Mouse (Mus musculus) liver, embryonic 13.5 days (tissue): ENCODE data around the gene Pigf. TPM values are rescaled to one million over a fixed set of nuclear protein-coding genes. Genes with fewer than 3 reads are reported as not detected.
A peak's percentile ranks its signal among the peaks of the same experiment; 100 is the strongest.

Source experiments
- ATAC-seq: fragments of 200-750 bp; cut with Nextera tagmentation; 2 replicates; pipeline ENCODE4 v1.8.0; 2017; ENCODE audit warnings: low read depth, mild to moderate bottlenecking, moderate number of reproducible peaks, moderate library complexity
- DNase-seq: peaks from one replicate; pipeline ENCODE4 v3.0.0; 2022
- H3K27ac ChIP-seq: fragments of 300-500 bp; sonication (generic); 2 replicates; pipeline ENCODE4 v1.5.1; 2015; ENCODE audit warnings: moderate library complexity, mild to moderate bottlenecking, inconsistent platforms
- H3K27me3 ChIP-seq: fragments of 300-500 bp; sonication (generic); 2 replicates; pipeline ENCODE4 v1.6.1; 2015; ENCODE audit warnings: mild to moderate bottlenecking, inconsistent platforms
- H3K36me3 ChIP-seq: fragments of 300-500 bp; sonication (generic); 2 replicates; pipeline ENCODE4 v1.6.1; 2015; ENCODE audit warnings: mild to moderate bottlenecking, inconsistent platforms
- H3K4me1 ChIP-seq: fragments of 300-500 bp; sonication (generic); replicated peaks from 2 replicates; pipeline ENCODE4 v1.6.1; 2015; ENCODE audit warnings: inconsistent platforms
- H3K4me2 ChIP-seq: fragments of 300-500 bp; sonication (generic); 2 replicates; pipeline ENCODE4 v1.6.1; 2015; ENCODE audit warnings: inconsistent platforms, mild to moderate bottlenecking, moderate library complexity
- H3K4me3 ChIP-seq: fragments of 300-500 bp; sonication (generic); replicated peaks from 2 replicates; pipeline ENCODE4 v1.5.1; 2015; ENCODE audit warnings: mild to moderate bottlenecking, inconsistent platforms
- H3K9ac ChIP-seq: fragments of 300-500 bp; sonication (generic); 2 replicates; pipeline ENCODE4 v1.6.1; 2015; ENCODE audit warnings: mild to moderate bottlenecking, inconsistent platforms
- H3K9me3 ChIP-seq: fragments of 300-500 bp; sonication (generic); replicated peaks from 2 replicates; pipeline ENCODE4 v1.6.1; 2016; ENCODE audit warnings: inconsistent platforms
- WGBS: fragments of 180-500 bp; shearing (Covaris S2); methylation state at CpG from one replicate; pipeline ENCODE4 v1.1.7; 2015; ENCODE audit not compliant: insufficient replicate concordance; 5-methylcytosine and 5-hydroxymethylcytosine counted together
- polyA plus RNA-seq: library from polyadenylated mRNA; unstranded; fragments of >200 nt; fragmentation: Nextera tagmentation; extraction: Ambion mirVana; gene quantifications from 2 replicates; pipeline ENCODE4 v1.2.1, GENCODE M21; 2015

Gene Pigf
- polyA plus RNA-seq, 1 experiment from 2014 or later, result 17.2 TPM

DNA sequence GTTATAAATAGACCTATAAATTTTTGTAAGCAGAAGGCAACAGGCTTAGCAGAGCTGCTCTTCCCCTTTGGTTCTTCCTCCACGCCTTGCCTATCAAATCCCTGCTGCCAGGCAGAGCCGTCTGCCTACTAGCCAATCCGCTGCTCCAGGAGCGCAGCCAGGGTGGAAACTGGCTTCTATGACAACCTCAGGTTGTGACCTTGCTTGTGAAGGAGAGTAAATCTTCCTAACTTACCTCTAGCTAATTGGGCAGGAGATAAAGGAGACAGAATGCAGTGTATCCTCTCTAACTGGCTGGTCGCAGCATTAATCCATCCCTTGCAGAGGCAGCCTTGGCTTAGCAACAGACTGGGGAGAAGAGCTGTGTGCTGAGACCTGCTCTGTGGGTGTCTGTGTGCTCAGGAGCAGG lies 29.8 kb upstream of the Pigf start:
- Histone ChIP-seq H3K4me2 (no peak overlapping the region), H3K27me3 (no peaks in the 10 kb centered on the region), H3K4me3 (no peak overlapping the region), H3K27ac (no peak overlapping the region), H3K36me3 (no peaks in the 10 kb centered on the region), H3K9me3 (no peaks in the 10 kb centered on the region), H3K9ac (no peak overlapping the region), H3K4me1 (peaks cover 5% of the 10 kb centered on the region; the same call in 1 of the 2 replicates)
- DNase-seq (no peak), ATAC-seq (no peak)
- WGBS, result 33% methylated on average over 5 of the region's 5 CpGs

- Histone ChIP-seq H3K27me3 (no peaks in the 10 kb centered on the region), H3K9ac (no peak overlapping the region), H3K9me3 (no peaks in the 10 kb centered on the region), H3K4me3 (no peak overlapping the region), H3K4me2 (no peak overlapping the region), H3K4me1 (peaks cover 5% of the 10 kb centered on the region; the same call in 1 of the 2 replicates), H3K27ac (no peak overlapping the region), H3K36me3 (no peaks in the 10 kb centered on the region)
- 60% methylated on average over 5 of the region's 5 CpGs for WGBS
- ATAC-seq, result no peak
- DNase-seq, result no peak
Measured at GRCm38 (mm10) chr17:87053921-87054320, 28.7 kb upstream of the Pigf start.

GRCm38 (mm10) chr17:87052432-87052831 lies 27.2 kb upstream of the Pigf start:
- no peaks in the 10 kb centered on the region for H3K9me3 ChIP-seq
- no peak overlapping the region for H3K27ac ChIP-seq
- no peak overlapping the region for H3K4me3 ChIP-seq
- 51% methylated on average over 1 of the region's 1 CpGs for WGBS
- ATAC-seq (no peak), DNase-seq (no peak)
- H3K4me1 ChIP-seq, result peaks cover 5% of the 10 kb centered on the region; the same call in 1 of the 2 replicates
- no peaks in the 10 kb centered on the region for H3K27me3 ChIP-seq
- no peak overlapping the region for H3K9ac ChIP-seq
- no peak overlapping the region for H3K4me2 ChIP-seq
- H3K36me3 ChIP-seq, result no peaks in the 10 kb centered on the region

GRCm38 (mm10) chr17:87051652-87052051 lies 26.4 kb upstream of the Pigf start:
- Histone ChIP-seq H3K27me3 (no peaks in the 10 kb centered on the region), H3K4me1 (peaks cover 5% of the 10 kb centered on the region; the same call in 1 of the 2 replicates), H3K36me3 (no peaks in the 10 kb centered on the region), H3K4me3 (no peak overlapping the region), H3K9ac (no peak overlapping the region), H3K27ac (no peak overlapping the region), H3K9me3 (no peaks in the 10 kb centered on the region), H3K4me2 (no peak overlapping the region)
- DNase-seq (no peak), ATAC-seq (no peak)
- WGBS, result 77% methylated on average over 1 of the region's 1 CpGs

DNA sequence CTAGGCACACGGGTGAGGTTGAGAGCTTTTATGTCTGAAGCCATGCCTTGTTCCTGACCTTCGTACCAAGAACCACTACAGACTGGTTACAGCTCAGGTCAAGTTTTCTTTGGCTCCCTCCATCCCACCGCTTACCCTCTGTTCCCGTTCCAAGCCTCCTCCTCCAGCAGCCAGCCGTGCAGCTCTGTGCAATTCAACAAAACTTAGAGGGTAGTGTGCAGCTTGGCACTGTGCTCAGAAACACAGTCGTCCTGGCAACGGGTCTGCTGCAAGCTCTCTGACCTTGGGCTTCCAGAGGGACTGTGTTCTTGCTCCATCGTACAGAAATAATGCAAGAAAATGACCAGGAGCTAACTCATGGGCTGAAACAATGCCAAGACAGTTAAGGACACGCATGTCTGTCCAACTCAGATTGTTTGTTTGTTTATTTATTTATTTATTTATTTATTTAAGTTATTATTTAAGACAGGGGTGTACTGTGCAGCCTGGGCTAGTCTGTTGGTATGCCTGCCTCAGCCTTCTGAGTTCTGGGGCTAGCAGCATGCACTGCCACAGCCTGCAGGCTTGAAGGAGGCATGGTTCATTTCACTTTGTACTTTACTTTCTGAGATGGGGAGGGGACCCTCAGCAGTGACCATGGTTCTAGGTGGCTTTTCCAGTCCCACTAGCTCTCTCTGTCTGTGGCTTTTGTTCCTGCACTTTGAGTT lies 25.4 kb upstream of the Pigf start:
- Histone ChIP-seq H3K36me3 (no peaks in the 10 kb centered on the region), H3K27me3 (no peaks in the 10 kb centered on the region), H3K27ac (no peak overlapping the region), H3K4me3 (no peak overlapping the region), H3K4me2 (no peak overlapping the region), H3K9ac (no peak overlapping the region), H3K9me3 (no peaks in the 10 kb centered on the region), H3K4me1 (peaks cover 5% of the 10 kb centered on the region; the same call in 1 of the 2 replicates)
- DNase-seq, result no peak
- ATAC-seq, result no peak
- 60% methylated on average over 9 of the region's 9 CpGs for WGBS

GRCm38 (mm10) chr17:87049696-87050095 lies 24.5 kb upstream of the Pigf start:
- Histone ChIP-seq H3K27me3 (no peaks in the 10 kb centered on the region), H3K27ac (no peak overlapping the region), H3K9me3 (no peaks in the 10 kb centered on the region), H3K4me2 (no peak overlapping the region), H3K4me3 (no peak overlapping the region), H3K4me1 (no peaks in the 10 kb centered on the region), H3K36me3 (no peaks in the 10 kb centered on the region), H3K9ac (no peak overlapping the region)
- WGBS, result 53% methylated on average over 5 of the region's 5 CpGs
- ATAC-seq (no peak), DNase-seq (no peak)

DNA sequence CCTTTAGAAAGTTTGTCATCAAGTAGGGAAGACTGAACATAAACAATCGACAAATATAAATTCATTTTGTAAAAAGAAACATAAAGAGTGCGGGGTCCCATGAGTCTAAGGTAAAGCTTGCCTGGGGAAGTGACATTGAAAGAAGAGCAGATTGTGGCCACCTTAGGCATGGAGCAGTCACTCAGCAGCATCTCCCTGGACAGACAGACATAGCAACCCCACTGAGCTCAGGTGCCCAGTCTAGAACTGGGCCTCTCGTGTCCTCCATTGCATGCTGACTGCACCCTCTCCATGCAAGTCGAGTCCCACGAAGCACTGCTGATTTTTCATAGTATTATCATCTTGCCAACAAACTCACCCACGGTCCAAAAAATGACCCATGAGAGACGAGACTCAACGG lies 19.6 kb upstream of the Pigf start:
- WGBS, result 68% methylated on average over 8 of the region's 8 CpGs
- Histone ChIP-seq H3K27ac (no peak overlapping the region), H3K27me3 (no peaks in the 10 kb centered on the region; the same call in 1 of the 2 replicates), H3K9me3 (no peaks in the 10 kb centered on the region), H3K4me1 (no peaks in the 10 kb centered on the region), H3K4me3 (no peak overlapping the region), H3K9ac (no peak overlapping the region), H3K4me2 (no peak overlapping the region), H3K36me3 (no peaks in the 10 kb centered on the region)
- no peak for ATAC-seq
- DNase-seq, result no peak

GRCm38 (mm10) chr17:87044364-87044763 lies 19.2 kb upstream of the Pigf start:
- ATAC-seq (0 out of 2 replicates have a peak, but pooled peaks have one; percentile 45), DNase-seq (peak; percentile 67)
- H3K4me1 ChIP-seq, result no peaks in the 10 kb centered on the region
- no peaks in the 10 kb centered on the region; the same call in 1 of the 2 replicates for H3K27me3 ChIP-seq
- H3K36me3 ChIP-seq, result no peaks in the 10 kb centered on the region
- no peak overlapping the region for H3K4me3 ChIP-seq
- H3K9ac ChIP-seq, result no peak overlapping the region
- 3% methylated on average over 15 of the region's 15 CpGs for WGBS
- H3K9me3 ChIP-seq, result no peaks in the 10 kb centered on the region
- no peak overlapping the region for H3K27ac ChIP-seq
- H3K4me2 ChIP-seq, result no peak overlapping the region

- Histone ChIP-seq H3K4me1 (no peaks in the 10 kb centered on the region), H3K4me2 (no peak overlapping the region), H3K36me3 (no peaks in the 10 kb centered on the region), H3K9me3 (no peaks in the 10 kb centered on the region), H3K27me3 (no peaks in the 10 kb centered on the region; the same call in 1 of the 2 replicates), H3K4me3 (no peak overlapping the region), H3K9ac (no peak overlapping the region), H3K27ac (no peak overlapping the region)
- no peak for DNase-seq
- WGBS, result 75% methylated on average over 19 of the region's 19 CpGs
- no peak for ATAC-seq
Measured at GRCm38 (mm10) chr17:87041739-87042138, 16.5 kb upstream of the Pigf start.

DNA sequence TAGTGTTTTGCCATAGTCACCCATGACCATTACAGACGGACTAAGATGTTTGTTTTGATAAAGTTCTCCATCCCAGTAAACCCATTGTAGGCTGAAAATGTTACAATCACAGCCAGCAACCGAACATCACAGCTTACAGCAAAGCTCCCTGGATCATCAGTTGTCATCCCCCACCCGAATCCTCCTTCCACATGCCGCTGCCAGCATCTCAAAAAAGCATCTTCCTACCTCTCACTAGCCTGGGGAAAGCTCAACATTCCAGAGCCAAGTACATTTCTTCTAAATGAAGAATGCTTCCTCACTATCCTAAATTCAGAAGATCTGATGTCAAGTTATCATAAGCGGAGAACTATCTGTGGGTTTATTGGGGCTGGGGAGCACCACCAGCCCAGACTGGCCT lies 13.3 kb upstream of the Pigf start:
- 69% methylated on average over 5 of the region's 5 CpGs for WGBS
- H3K4me3 ChIP-seq, result no peak overlapping the region
- H3K9ac ChIP-seq, result no peak overlapping the region
- H3K27me3 ChIP-seq, result no peaks in the 10 kb centered on the region; the same call in 1 of the 2 replicates
- no peak overlapping the region for H3K4me2 ChIP-seq
- no peak for DNase-seq
- no peak for ATAC-seq
- no peaks in the 10 kb centered on the region for H3K9me3 ChIP-seq
- peaks cover 15% of the 10 kb centered on the region for H3K36me3 ChIP-seq
- H3K27ac ChIP-seq, result no peak overlapping the region
- H3K4me1 ChIP-seq, result no peaks in the 10 kb centered on the region

DNA sequence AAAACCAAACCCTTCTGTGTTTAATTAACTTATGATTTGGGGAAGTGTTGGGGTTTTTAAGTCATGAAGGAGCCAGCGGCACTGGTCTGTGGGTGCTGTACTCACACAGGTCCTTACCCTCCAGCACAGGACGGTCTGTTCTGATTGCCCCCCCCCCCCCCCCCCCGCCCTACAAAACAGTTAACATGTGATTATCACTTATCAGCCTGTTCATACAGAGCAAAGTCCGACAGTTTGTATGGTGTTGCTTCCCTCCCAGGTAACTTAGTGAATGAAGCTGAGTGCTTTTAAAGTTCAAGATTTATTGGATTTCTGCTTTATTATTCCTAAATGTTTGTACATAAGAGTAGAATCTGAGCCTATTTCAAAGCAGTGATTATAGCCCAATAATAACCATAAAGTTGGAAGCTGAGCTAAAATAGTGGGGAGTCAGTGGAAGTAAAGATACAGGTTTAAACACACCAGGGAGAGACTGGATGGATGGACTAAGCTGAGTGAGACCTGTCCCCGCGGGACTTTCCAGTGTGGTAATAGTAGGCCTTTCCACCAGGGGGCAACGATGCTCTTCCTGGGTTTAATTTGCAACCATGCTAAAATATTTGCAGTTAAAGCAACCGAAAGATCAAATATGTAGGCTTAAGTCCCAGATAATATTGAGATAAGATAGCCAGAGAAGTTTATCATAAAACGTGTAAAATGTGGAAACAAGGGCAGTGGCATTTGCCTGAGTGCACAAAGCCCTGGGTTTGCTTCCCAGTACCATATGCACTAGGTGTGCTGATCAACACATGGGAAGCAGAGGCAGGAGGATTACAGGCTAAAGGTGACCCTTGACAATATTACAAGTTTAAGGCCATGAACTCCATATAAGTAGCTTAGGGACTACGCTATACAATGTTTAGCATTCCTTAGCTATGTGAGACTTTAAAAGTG lies 11.2 kb upstream of the Pigf start:
- Histone ChIP-seq H3K9ac (no peak overlapping the region), H3K4me3 (no peak overlapping the region), H3K9me3 (no peaks in the 10 kb centered on the region), H3K27me3 (no peaks in the 10 kb centered on the region), H3K36me3 (peaks cover 26% of the 10 kb centered on the region), H3K4me1 (no peaks in the 10 kb centered on the region), H3K4me2 (no peak overlapping the region), H3K27ac (no peak overlapping the region)
- DNase-seq (no peak), ATAC-seq (no peak)
- whole genome bisulfite sequencing, result 44% methylated on average over 10 of the region's 10 CpGs
